ENCODE assay signal across 15 mouse cellular contexts in the genomic region with DNA sequence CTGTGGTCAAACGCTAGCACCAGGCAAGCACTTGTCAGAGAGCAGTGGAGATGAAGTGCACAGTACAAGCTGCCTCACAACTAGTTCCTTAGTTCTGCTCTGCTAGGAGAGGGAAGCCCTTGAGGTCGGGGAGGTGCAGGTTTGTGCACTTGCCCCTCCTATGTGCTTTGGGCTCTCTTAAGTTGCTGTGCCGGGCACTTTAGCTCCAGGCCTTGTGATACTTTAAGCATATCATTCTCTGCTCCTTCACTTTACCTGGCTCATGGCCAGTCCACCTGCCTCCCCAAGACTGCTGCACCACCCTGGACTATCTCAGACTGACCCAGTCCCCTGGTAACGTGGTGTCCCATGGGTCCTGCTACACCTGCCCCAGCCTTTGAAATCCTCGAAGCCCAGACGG. TPM values are rescaled to one million over a fixed set of nuclear protein-coding genes. Genes with fewer than 3 reads are reported as not detected.
DNase-seq lines count a peak whose midpoint lies in the region; ATAC-seq and TF ChIP-seq lines count a peak whose summit lies in the region.
"Had no signal": no experiment of that assay in that cellular context is flagged by ENCODE, and none has a peak within 500 bp of the region (broad histone marks: within the 10 kb centered on the region; RNA-seq: fewer than 3 reads in every experiment).

No protein-coding gene starts in this region.

- no peaks in the 10 kb centered on the region for H3K9me3 ChIP-seq in lung, embryonic 16.5 days (ENCODE audit: control insufficient read depth, low read length)
- H3K9me3 ChIP-seq: embryonic facial prominence, embryonic 15.5 days; hindbrain, embryonic 15.5 days had no signal

- WGBS in lung, embryonic 16.5 days = 49% methylated on average over 6 of the region's 6 CpGs

- H3K36me3 ChIP-seq in lung, embryonic 16.5 days (ENCODE audit: control insufficient read depth, insufficient read depth, low read length) = no peaks in the 10 kb centered on the region
- H3K36me3 ChIP-seq in splenic B cell, adult 2 months (ENCODE audit: control insufficient read depth, insufficient read depth, low read length, poor library complexity, severe bottlenecking) = no peaks in the 10 kb centered on the region
- H3K36me3 ChIP-seq: embryonic facial prominence, embryonic 15.5 days; hindbrain, embryonic 15.5 days had no signal

- no peak for TF ChIP-seq CTCF in layer of hippocampus, adult 2 months (conservative IDR thresholded peaks at IDR 0.05)

- no peak overlapping the region for H3K9ac ChIP-seq in lung, embryonic 16.5 days (ENCODE audit: low read length)
- H3K9ac ChIP-seq: embryonic facial prominence, embryonic 15.5 days; hindbrain, embryonic 15.5 days; liver, postnatal 0 days had no signal

- H3K27ac ChIP-seq in layer of hippocampus, adult 2 months = peak overlapping the region; percentile 78
- peak overlapping the region; percentile 71 for H3K27ac ChIP-seq in lung, embryonic 16.5 days (ENCODE audit: low read length)
- H3K27ac ChIP-seq: hindbrain, embryonic 15.5 days; kidney, postnatal 0 days had no signal

- DNase-seq in heart, adult 11 months = peak; percentile 90
- DNase-seq in heart, postnatal 25 days (ENCODE audit: low spot score) = no peak
- no peak for DNase-seq in layer of hippocampus, adult 2 months (ENCODE audit: low spot score in 2 of 2)
- DNase-seq in layer of hippocampus, postnatal 10 days (ENCODE audit: low spot score in 2 of 2) = no peak
- DNase-seq in splenic B cell, adult 2 months (ENCODE audit: low read depth, low spot score) = peak; percentile 31
- DNase-seq in adrenal gland, postnatal 4 days (ENCODE audit: low spot score in 2 of 2) = no peak
- DNase-seq in urinary bladder, postnatal 10 days (ENCODE audit: low spot score) = no peak
- DNase-seq: adrenal gland, adult 8-10 months; gastrocnemius, postnatal 36 days; liver, postnatal 0 days; right cerebral cortex, postnatal 25 days had no signal

- peaks cover 33% of the 10 kb centered on the region for H3K4me1 ChIP-seq in lung, embryonic 16.5 days (replicated peaks; ENCODE audit: control insufficient read depth, insufficient read depth, low read length)

- no peak overlapping the region for H3K4me3 ChIP-seq in layer of hippocampus, adult 2 months
- H3K4me3 ChIP-seq in lung, embryonic 16.5 days (ENCODE audit: low read length) = no peak overlapping the region
- H3K4me3 ChIP-seq: embryonic facial prominence, embryonic 15.5 days; hindbrain, embryonic 15.5 days had no signal

- H3K27me3 ChIP-seq in lung, embryonic 16.5 days (ENCODE audit: control insufficient read depth, insufficient read depth, low read depth, low read length) = no peaks in the 10 kb centered on the region
- no peaks in the 10 kb centered on the region for H3K27me3 ChIP-seq in splenic B cell, adult 2 months (ENCODE audit: control insufficient read depth, insufficient read depth, low read length, poor library complexity, severe bottlenecking)
- H3K27me3 ChIP-seq: embryonic facial prominence, embryonic 15.5 days; hindbrain, embryonic 15.5 days had no signal

- ATAC-seq in lung, embryonic 16.5 days (ENCODE audit: low read depth) = peak; percentile 90
- ATAC-seq: liver, postnatal 0 days had no signal

- intact Hi-C loops in heart, postnatal 25 days (cut with DNase I) = no loop called here

- H3K4me2 ChIP-seq in lung, embryonic 16.5 days (ENCODE audit: low read depth, low read length) = no peak overlapping the region
- H3K4me2 ChIP-seq: embryonic facial prominence, embryonic 15.5 days; hindbrain, embryonic 15.5 days had no signal

RNA-seq across cellular contexts. Expression of gene Ptpn1, which starts 16.2 kb away (rescaled TPM):
- 10 to 100 TPM; 21.9 to 23.4 TPM for total RNA-seq in heart, postnatal 25 days (2021)
- 10 to 100 TPM; 56.3 to 64.4 TPM for total RNA-seq in layer of hippocampus, adult 2 months (2021)
- total RNA-seq in layer of hippocampus, postnatal 10 days (2021) = 10 to 100 TPM; 71.1 to 73.0 TPM
- polyA plus RNA-seq in lung, embryonic 16.5 days (2015; fragmentation: Nextera tagmentation; extraction: Ambion mirVana) = 56.3 and 73.3 TPM in 2 replicates
- total RNA-seq in adrenal gland, postnatal 4 days (2021) = 10 to 100 TPM; 49.4 to 58.7 TPM

Comparison
In these comparisons a context has a peak if more than half of its experiments do, and no peak if none do; other contexts are left out.
1. DNase-seq: peak in heart, adult 11 months (single experiment) and splenic B cell, adult 2 months (single experiment); none in heart, postnatal 25 days (single experiment), layer of hippocampus, adult 2 months (0 of 2), layer of hippocampus, postnatal 10 days (0 of 2), adrenal gland, postnatal 4 days (0 of 2) and urinary bladder, postnatal 10 days (single experiment).